Mouse (Mus musculus) midbrain, embryonic 15.5 days (tissue): Measurements from ENCODE around the gene Faf1. TPM values are rescaled to one million over a fixed set of nuclear protein-coding genes. Genes with fewer than 3 reads are reported as not detected.

Experiments used
- ATAC-seq: fragments of 200-750 bp; cut with Nextera tagmentation; replicated peaks from 2 replicates; pipeline ENCODE4 v1.8.0; 2017; ENCODE audit warnings: moderate TSS enrichment
- H3K27ac ChIP-seq: fragments of 300-500 bp; sonication (generic); 2 replicates; pipeline ENCODE4 v1.5.1; 2015; ENCODE audit warnings: mild to moderate bottlenecking, inconsistent platforms
- H3K27me3 ChIP-seq: fragments of 300-500 bp; sonication (generic); replicated peaks from 2 replicates; pipeline ENCODE4 v1.6.1; 2015; ENCODE audit warnings: inconsistent platforms
- H3K36me3 ChIP-seq: fragments of 300-500 bp; sonication (generic); replicated peaks from 2 replicates; pipeline ENCODE4 v1.6.1; 2015; ENCODE audit warnings: inconsistent platforms
- H3K4me1 ChIP-seq: fragments of 300-500 bp; sonication (generic); 2 replicates; pipeline ENCODE4 v1.6.1; 2015; ENCODE audit warnings: inconsistent platforms
- H3K4me2 ChIP-seq: fragments of 300-500 bp; sonication (generic); 2 replicates; pipeline ENCODE4 v1.6.1; 2015; ENCODE audit warnings: inconsistent platforms, mild to moderate bottlenecking, moderate library complexity
- H3K4me3 ChIP-seq: fragments of 300-500 bp; sonication (generic); 2 replicates; pipeline ENCODE4 v1.5.1; 2015; ENCODE audit warnings: mild to moderate bottlenecking, inconsistent platforms
- H3K9ac ChIP-seq: fragments of 300-500 bp; sonication (generic); 2 replicates; pipeline ENCODE4 v1.6.1; 2015; ENCODE audit warnings: mild to moderate bottlenecking, inconsistent platforms
- H3K9me3 ChIP-seq: fragments of 300-500 bp; sonication (generic); 2 replicates; pipeline ENCODE4 v1.6.1; 2016; ENCODE audit warnings: inconsistent platforms
- WGBS: fragments of 180-500 bp; shearing (Covaris S2); methylation state at CpG from one replicate; pipeline ENCODE4 v1.1.7; 2015; ENCODE audit warnings: mixed read lengths; 5-methylcytosine and 5-hydroxymethylcytosine counted together
- polyA plus RNA-seq: library from polyadenylated mRNA; unstranded; fragments of >200 nt; fragmentation: Nextera tagmentation; extraction: Ambion mirVana; gene quantifications from 2 replicates; pipeline ENCODE4 v1.2.1, GENCODE M21; 2015

Gene Faf1
- polyA plus RNA-seq, 1 experiment from 2014 or later, result 31.5 TPM

- Histone ChIP-seq H3K4me1 (no peaks in the 10 kb centered on the region), H3K27ac (no peak overlapping the region), H3K4me3 (no peak overlapping the region), H3K9ac (no peak overlapping the region), H3K27me3 (no peaks in the 10 kb centered on the region), H3K4me2 (no peak overlapping the region), H3K36me3 (no peaks in the 10 kb centered on the region), H3K9me3 (no peaks in the 10 kb centered on the region)
- ATAC-seq, result no peak
- 72% methylated on average over 2 of the region's 2 CpGs for WGBS
Observed at GRCm38 (mm10) chr4:109743984-109744383, 67.6 kb downstream of the Faf1 start.

- Histone ChIP-seq H3K27me3 (no peaks in the 10 kb centered on the region), H3K4me2 (no peak overlapping the region), H3K4me1 (no peaks in the 10 kb centered on the region), H3K27ac (no peak overlapping the region), H3K36me3 (no peaks in the 10 kb centered on the region), H3K9ac (no peak overlapping the region), H3K9me3 (no peaks in the 10 kb centered on the region), H3K4me3 (no peak overlapping the region)
- peak; percentile 60; the same call in 1 of the 2 replicates for ATAC-seq
- 10% methylated on average over 2 of the region's 2 CpGs for WGBS
Observed at GRCm38 (mm10) chr4:109759031-109759430, 82.6 kb downstream of the Faf1 start.

DNA sequence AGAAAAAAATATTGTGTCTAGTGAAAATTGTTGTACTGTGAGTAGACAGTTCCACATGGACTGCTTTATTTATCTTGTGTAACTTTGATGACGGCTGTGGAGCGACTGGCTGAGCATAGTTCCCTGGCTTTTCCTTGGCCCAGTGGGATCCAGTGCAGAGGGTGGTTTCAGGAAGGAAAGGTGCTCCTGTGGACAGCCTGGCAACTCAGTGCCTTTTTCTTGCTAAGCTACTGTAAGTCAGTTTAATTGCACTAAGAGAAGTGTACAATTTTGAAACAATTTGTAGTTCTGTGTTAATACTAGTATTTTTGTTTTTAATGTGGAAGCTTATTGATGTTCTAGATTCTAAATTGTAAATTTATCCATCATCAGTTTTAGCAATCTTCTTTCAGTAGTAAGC is 83.5 kb downstream of the Faf1 start:
- Histone ChIP-seq H3K4me1 (no peaks in the 10 kb centered on the region), H3K9me3 (no peaks in the 10 kb centered on the region), H3K27ac (no peak overlapping the region), H3K9ac (no peak overlapping the region), H3K4me2 (no peak overlapping the region), H3K27me3 (no peaks in the 10 kb centered on the region), H3K4me3 (no peak overlapping the region), H3K36me3 (no peaks in the 10 kb centered on the region)
- no peak for ATAC-seq
- 47% methylated on average over 2 of the region's 2 CpGs for WGBS

DNA sequence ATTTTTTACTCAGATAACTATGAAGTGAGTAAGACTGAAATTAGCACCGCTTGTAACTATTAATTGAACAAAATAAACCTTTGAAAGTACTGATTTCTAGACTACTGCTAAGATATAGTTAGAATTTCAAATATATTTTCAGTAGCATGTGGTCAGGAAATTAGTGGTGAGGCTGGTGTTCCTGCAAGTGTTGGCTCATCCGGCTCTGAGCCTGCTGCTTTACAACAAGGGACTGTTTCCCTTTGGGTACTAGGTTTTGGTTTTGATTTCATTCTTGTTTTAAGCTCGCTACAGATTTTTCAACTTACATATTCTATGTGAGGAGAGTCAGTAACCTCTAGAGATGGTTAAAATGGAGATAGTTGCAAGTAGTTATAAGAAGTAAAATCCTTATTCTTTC is 84.1 kb downstream of the Faf1 start:
- 66% methylated on average over 3 of the region's 3 CpGs for WGBS
- Histone ChIP-seq H3K4me3 (no peak overlapping the region), H3K27me3 (no peaks in the 10 kb centered on the region), H3K4me1 (no peaks in the 10 kb centered on the region), H3K9ac (no peak overlapping the region), H3K36me3 (no peaks in the 10 kb centered on the region), H3K27ac (no peak overlapping the region), H3K4me2 (no peak overlapping the region), H3K9me3 (no peaks in the 10 kb centered on the region)
- ATAC-seq, result no peak

- Histone ChIP-seq H3K9me3 (no peaks in the 10 kb centered on the region), H3K36me3 (no peaks in the 10 kb centered on the region), H3K27ac (no peak overlapping the region; the same call in 1 of the 2 replicates), H3K4me2 (no peak overlapping the region), H3K4me1 (no peaks in the 10 kb centered on the region), H3K4me3 (no peak overlapping the region), H3K9ac (no peak overlapping the region), H3K27me3 (no peaks in the 10 kb centered on the region)
- ATAC-seq, result peak; percentile 67
- 10% methylated on average over 7 of the region's 7 CpGs for WGBS
Observed at GRCm38 (mm10) chr4:109762768-109763501, 86.5 kb downstream of the Faf1 start.

- H3K4me1 ChIP-seq, result no peaks in the 10 kb centered on the region
- no peaks in the 10 kb centered on the region for H3K36me3 ChIP-seq
- no peak overlapping the region for H3K9ac ChIP-seq
- H3K4me3 ChIP-seq, result no peak overlapping the region
- H3K27me3 ChIP-seq, result no peaks in the 10 kb centered on the region
- no peak overlapping the region for H3K27ac ChIP-seq
- H3K4me2 ChIP-seq, result no peak overlapping the region
- no peaks in the 10 kb centered on the region for H3K9me3 ChIP-seq
- ATAC-seq, result no peak
- WGBS, result 90% methylated on average over 1 of the region's 1 CpGs
Observed at GRCm38 (mm10) chr4:109769071-109769470, 92.7 kb downstream of the Faf1 start.

GRCm38 (mm10) chr4:109782577-109783114 is 106.3 kb downstream of the Faf1 start:
- no peak for ATAC-seq
- no peak overlapping the region for H3K4me3 ChIP-seq

GRCm38 (mm10) chr4:109789347-109790001 is 113.1 kb downstream of the Faf1 start:
- Histone ChIP-seq H3K4me1 (no peaks in the 10 kb centered on the region), H3K4me2 (no peak overlapping the region), H3K9me3 (no peaks in the 10 kb centered on the region), H3K9ac (no peak overlapping the region), H3K27ac (no peak overlapping the region), H3K27me3 (no peaks in the 10 kb centered on the region), H3K36me3 (no peaks in the 10 kb centered on the region), H3K4me3 (no peak overlapping the region)
- WGBS, result 38% methylated on average over 4 of the region's 4 CpGs
- ATAC-seq, result no peak

More at GRCm38 (mm10) chr4:109782577-109783114, 106.3 kb downstream of the Faf1 start:
- Histone ChIP-seq H3K27ac (no peak overlapping the region), H3K9me3 (no peaks in the 10 kb centered on the region), H3K36me3 (no peaks in the 10 kb centered on the region), H3K4me2 (no peak overlapping the region), H3K27me3 (no peaks in the 10 kb centered on the region), H3K9ac (no peak overlapping the region), H3K4me1 (no peaks in the 10 kb centered on the region)
- WGBS, result 53% methylated on average over 4 of the region's 4 CpGs

GRCm38 (mm10) chr4:109792331-109792730 is 115.9 kb downstream of the Faf1 start:
- Histone ChIP-seq H3K27me3 (no peaks in the 10 kb centered on the region), H3K27ac (no peak overlapping the region), H3K9me3 (no peaks in the 10 kb centered on the region), H3K4me3 (no peak overlapping the region), H3K9ac (no peak overlapping the region), H3K4me1 (no peaks in the 10 kb centered on the region), H3K4me2 (no peak overlapping the region), H3K36me3 (no peaks in the 10 kb centered on the region)
- WGBS, result 42% methylated on average over 2 of the region's 2 CpGs
- no peak for ATAC-seq

DNA sequence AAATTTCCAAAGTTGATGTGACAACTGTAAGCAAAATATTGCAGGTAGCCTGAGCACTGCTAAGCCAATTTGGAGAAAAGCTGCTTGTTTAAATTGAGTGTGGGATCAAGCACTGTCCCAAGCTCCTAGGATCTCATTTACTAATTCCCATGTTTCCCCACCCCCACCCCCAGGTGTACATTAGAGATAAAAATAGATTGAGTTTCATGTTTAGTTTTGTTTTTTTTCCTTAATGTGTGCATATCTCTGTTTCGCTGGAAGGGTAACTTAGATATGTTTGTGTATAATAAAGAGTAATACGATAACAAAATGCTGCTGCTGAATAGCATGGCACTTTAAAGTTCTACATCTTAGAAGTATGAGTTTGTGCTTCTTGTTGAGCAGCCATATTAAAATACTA is 116.7 kb downstream of the Faf1 start:
- no peak for ATAC-seq
- no peaks in the 10 kb centered on the region for H3K36me3 ChIP-seq
- no peaks in the 10 kb centered on the region for H3K9me3 ChIP-seq
- H3K27me3 ChIP-seq, result no peaks in the 10 kb centered on the region
- H3K4me2 ChIP-seq, result no peak overlapping the region
- no peak overlapping the region for H3K9ac ChIP-seq
- no peaks in the 10 kb centered on the region for H3K4me1 ChIP-seq
- 94% methylated on average over 2 of the region's 2 CpGs for WGBS
- H3K27ac ChIP-seq, result no peak overlapping the region
- no peak overlapping the region for H3K4me3 ChIP-seq

DNA sequence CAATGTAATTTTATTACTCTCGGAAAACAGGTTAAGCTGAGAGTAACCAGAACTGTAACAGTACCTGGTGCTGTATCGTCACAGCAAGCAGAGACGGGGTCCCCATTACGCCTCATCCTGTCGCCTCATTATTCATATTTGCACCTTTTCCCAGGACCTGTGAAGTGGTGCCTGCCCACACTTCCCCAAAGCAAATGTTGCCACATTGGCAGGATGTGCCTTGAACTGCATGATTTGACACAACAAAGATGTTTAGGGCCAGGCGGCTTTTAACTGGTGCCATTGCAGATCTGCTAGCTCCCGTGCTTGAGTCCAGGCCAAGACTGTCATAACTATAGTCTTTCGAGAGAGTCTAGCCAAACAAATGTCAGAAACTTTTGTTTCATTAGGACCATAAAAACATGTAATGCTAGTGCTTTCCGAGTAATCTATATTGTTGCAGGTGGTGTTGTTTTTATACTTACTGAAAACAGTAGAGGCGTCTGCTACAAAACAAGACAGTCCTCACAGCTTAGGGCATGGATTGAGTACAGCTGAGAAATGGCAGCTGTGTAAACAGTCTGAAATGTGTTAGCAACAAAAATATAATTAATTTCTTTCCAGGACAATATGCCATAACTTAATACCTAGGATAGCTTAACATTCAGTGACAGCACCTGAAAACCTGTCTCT is 121.3 kb downstream of the Faf1 start:
- Histone ChIP-seq H3K27me3 (no peaks in the 10 kb centered on the region), H3K4me1 (no peaks in the 10 kb centered on the region), H3K27ac (no peak overlapping the region), H3K9ac (no peak overlapping the region), H3K4me3 (no peak overlapping the region), H3K9me3 (no peaks in the 10 kb centered on the region), H3K36me3 (no peaks in the 10 kb centered on the region), H3K4me2 (no peak overlapping the region)
- 85% methylated on average over 10 of the region's 10 CpGs for WGBS
- ATAC-seq, result no peak

DNA sequence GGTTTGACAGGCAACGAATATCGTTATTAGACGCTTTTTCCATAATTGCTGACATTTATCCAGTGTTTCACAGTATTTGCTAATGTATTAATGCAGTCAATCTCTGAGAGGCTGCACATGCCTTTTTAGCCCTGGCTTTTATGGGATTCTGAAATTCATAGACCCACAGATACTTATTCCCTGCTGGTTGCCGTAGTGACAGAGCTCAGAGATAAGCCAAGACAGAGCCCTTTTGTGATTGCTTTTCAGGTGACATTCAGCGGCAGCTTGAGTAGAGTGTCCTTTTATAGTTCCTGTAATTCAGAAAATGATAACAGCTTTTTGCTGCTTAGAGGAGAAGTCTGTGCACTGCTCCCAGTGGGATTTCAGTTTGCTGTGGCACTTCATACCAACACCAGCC is 130.0 kb downstream of the Faf1 start:
- Histone ChIP-seq H3K27ac (no peak overlapping the region), H3K9ac (no peak overlapping the region), H3K36me3 (no peaks in the 10 kb centered on the region), H3K9me3 (no peaks in the 10 kb centered on the region), H3K27me3 (no peaks in the 10 kb centered on the region), H3K4me3 (no peak overlapping the region), H3K4me1 (peaks cover 6% of the 10 kb centered on the region), H3K4me2 (no peak overlapping the region)
- 19% methylated on average over 5 of the region's 5 CpGs for WGBS
- peak; percentile 89 for ATAC-seq
